Mouse (Mus musculus) MEL (cell line): ENCODE measurements around the gene Vwa8. TPM values are rescaled to one million over a fixed set of nuclear protein-coding genes. Genes with fewer than 3 reads are reported as not detected.

Experiments
- DNase-seq: peaks from one replicate; pipeline ENCODE4 v3.0.0; 2011; ENCODE audit warnings: low read depth, low spot score
- H3K27ac ChIP-seq: 2 replicates; pipeline ENCODE4 v1.5.1; 2012; ENCODE audit warnings: low read depth, mild to moderate bottlenecking, control low read depth, low read length, moderate library complexity; ENCODE audit not compliant: control insufficient read depth
- H3K27me3 ChIP-seq, 2 experiments: fragments of 150-350 bp in 1 of 2; sonication (generic) in 1 of 2; 2 replicates each; pipeline ENCODE4 v1.6.1; 2012; ENCODE audit warnings: low read length in 2 of 2, mild to moderate bottlenecking in 2 of 2, improper control_type of control experiment in 1 of 2, moderate library complexity in 1 of 2; ENCODE audit not compliant: insufficient read depth in 2 of 2, control insufficient read depth in 1 of 2
- H3K36me3 ChIP-seq, 2 experiments: 2 replicates each; pipeline ENCODE4 v1.6.1; 2012 to 2014; ENCODE audit warnings: low read length in 2 of 2, improper control_type of control experiment in 1 of 2, inconsistent platforms in 1 of 2, mild to moderate bottlenecking in 1 of 2; ENCODE audit not compliant: insufficient read depth in 2 of 2, control insufficient read depth in 1 of 2
- H3K4me1 ChIP-seq, 2 experiments: fragments of 150-350 bp in 1 of 2; sonication (generic) in 1 of 2; 2 replicates each; pipeline ENCODE4 v1.6.1; 2012; ENCODE audit warnings: low read length in 2 of 2, improper control_type of control experiment in 1 of 2, mild to moderate bottlenecking in 1 of 2; ENCODE audit not compliant: insufficient read depth in 2 of 2, control insufficient read depth in 1 of 2
- H3K4me3 ChIP-seq, 2 experiments: fragments of 150-350 bp in 1 of 2; sonication (generic) in 1 of 2; 2 replicates each; pipeline ENCODE4 v1.5.1; 2012; ENCODE audit warnings: low read depth in 2 of 2, low read length in 2 of 2, mild to moderate bottlenecking in 2 of 2, moderate library complexity in 2 of 2, control low read depth in 1 of 2, improper control_type of control experiment in 1 of 2; ENCODE audit not compliant: control insufficient read depth in 1 of 2, insufficient read depth in 1 of 2
- H3K79me2 ChIP-seq: 2 replicates; pipeline ENCODE4 v1.6.1; 2012; ENCODE audit warnings: mild to moderate bottlenecking, low read length, moderate library complexity; ENCODE audit not compliant: control insufficient read depth, poor library complexity, insufficient read depth
- H3K9ac ChIP-seq: 2 replicates; pipeline ENCODE4 v1.6.1; 2012; ENCODE audit warnings: low read depth, mild to moderate bottlenecking, control low read depth, low read length, moderate library complexity; ENCODE audit not compliant: control insufficient read depth, poor library complexity, severe bottlenecking
- H3K9me3 ChIP-seq: fragments of 150-350 bp; sonication (generic); replicated peaks from 2 replicates; pipeline ENCODE4 v1.6.1; 2012; ENCODE audit warnings: mild to moderate bottlenecking, low read length, improper control_type of control experiment, moderate library complexity; ENCODE audit not compliant: insufficient read depth
- BHLHE40 ChIP-seq: IDR thresholded peaks from 2 replicates; pipeline ENCODE4 v1.6.1; 2012; ENCODE audit warnings: low read depth, mild to moderate bottlenecking, inconsistent platforms, low read length, improper control_type of control experiment, borderline replicate concordance
- CTCF ChIP-seq, 3 experiments: IDR thresholded peaks in 2 of 3; conservative IDR thresholded peaks in 1 of 3; 2 replicates each; pipeline ENCODE4 v1.5.1; 2011 to 2012; ENCODE audit warnings: low read length in 3 of 3, low read depth in 2 of 3, mild to moderate bottlenecking in 2 of 3, improper control_type of control experiment in 1 of 3, inconsistent platforms in 1 of 3, mixed read lengths in 1 of 3, moderate library complexity in 1 of 3; ENCODE audit not compliant: control insufficient read depth in 1 of 3, insufficient read depth in 1 of 3, poor library complexity in 1 of 3, severe bottlenecking in 1 of 3
- GATA1 ChIP-seq: IDR thresholded peaks from 2 replicates; pipeline ENCODE4 v1.6.1; 2011; ENCODE audit warnings: low read depth, low read length, improper control_type of control experiment
- HCFC1 ChIP-seq: IDR thresholded peaks from 2 replicates; pipeline ENCODE4 v1.6.1; 2012; ENCODE audit warnings: low read depth, mild to moderate bottlenecking, inconsistent platforms, low read length, improper control_type of control experiment, moderate library complexity
- KAT2A ChIP-seq: conservative IDR thresholded peaks from 2 replicates; pipeline ENCODE4 v1.6.1; 2012; ENCODE audit warnings: low read depth, low read length, improper control_type of control experiment, inconsistent platforms
- MAFK ChIP-seq: IDR thresholded peaks from 2 replicates; pipeline ENCODE4 v1.6.1; 2011; ENCODE audit warnings: low read depth, mild to moderate bottlenecking, low read length, improper control_type of control experiment, borderline replicate concordance
- MAX ChIP-seq: IDR thresholded peaks from 2 replicates; pipeline ENCODE4 v1.6.1; 2011; ENCODE audit warnings: low read length, improper control_type of control experiment
- MXI1 ChIP-seq: IDR thresholded peaks from 2 replicates; pipeline ENCODE4 v1.6.1; 2011; ENCODE audit warnings: mild to moderate bottlenecking, low read depth, low read length, improper control_type of control experiment
- MYC ChIP-seq: IDR thresholded peaks from 2 replicates; pipeline ENCODE4 v1.6.1; 2011; ENCODE audit warnings: low read depth, mild to moderate bottlenecking, low read length, improper control_type of control experiment, moderate library complexity
- NRF1 ChIP-seq: IDR thresholded peaks from 2 replicates; pipeline ENCODE4 v1.6.1; 2014; ENCODE audit warnings: low read depth, mild to moderate bottlenecking, inconsistent platforms, low read length, improper control_type of control experiment, moderate library complexity; ENCODE audit not compliant: poor library complexity, insufficient read depth, severe bottlenecking
- POLR2A ChIP-seq, 2 experiments: IDR thresholded peaks; 2 replicates each; pipeline ENCODE4 v1.6.1; 2011 to 2012; ENCODE audit warnings: low read length in 2 of 2, mild to moderate bottlenecking in 2 of 2, control low read depth in 1 of 2, improper control_type of control experiment in 1 of 2, low read depth in 1 of 2, moderate library complexity in 1 of 2; ENCODE audit not compliant: control insufficient read depth in 1 of 2, insufficient read depth in 1 of 2, poor library complexity in 1 of 2
- RAD21 ChIP-seq: IDR thresholded peaks from 2 replicates; pipeline ENCODE4 v1.6.1; 2011; ENCODE audit warnings: mild to moderate bottlenecking, low read depth, low read length, improper control_type of control experiment
- SIN3A ChIP-seq: IDR thresholded peaks from 2 replicates; pipeline ENCODE4 v1.6.1; 2012; ENCODE audit warnings: low read length, improper control_type of control experiment, inconsistent platforms
- TBP ChIP-seq: IDR thresholded peaks from 2 replicates; pipeline ENCODE4 v1.8.0; 2011; ENCODE audit warnings: low read depth, low read length, improper control_type of control experiment
- TCF12 ChIP-seq: IDR thresholded peaks from 2 replicates; pipeline ENCODE4 v1.6.1; 2014; ENCODE audit warnings: low read depth, mild to moderate bottlenecking, inconsistent platforms, low read length, improper control_type of control experiment, moderate library complexity
- UBTF ChIP-seq: IDR thresholded peaks from 2 replicates; pipeline ENCODE4 v1.6.1; 2012; ENCODE audit warnings: low read depth, mild to moderate bottlenecking, inconsistent platforms, low read length, improper control_type of control experiment, moderate library complexity, borderline replicate concordance; ENCODE audit not compliant: insufficient read depth
- USF1 ChIP-seq: IDR thresholded peaks from 2 replicates; pipeline ENCODE4 v1.6.1; 2014; ENCODE audit warnings: low read depth, mild to moderate bottlenecking, inconsistent platforms, low read length, improper control_type of control experiment, moderate library complexity
- USF2 ChIP-seq, 2 experiments: IDR thresholded peaks; 2 replicates each; pipeline ENCODE4 v1.6.1; 2011 to 2012; ENCODE audit warnings: improper control_type of control experiment in 2 of 2, low read length in 2 of 2, borderline replicate concordance in 1 of 2, inconsistent platforms in 1 of 2, low read depth in 1 of 2, mild to moderate bottlenecking in 1 of 2; ENCODE audit not compliant: insufficient read depth in 1 of 2
- ZKSCAN1 ChIP-seq: IDR thresholded peaks from 2 replicates; pipeline ENCODE4 v1.6.1; 2012; ENCODE audit warnings: low read depth, mild to moderate bottlenecking, inconsistent platforms, low read length, improper control_type of control experiment, moderate library complexity
- polyA plus RNA-seq, 2 experiments: library from polyadenylated mRNA; stranded (reverse) in 1 of 2; unstranded in 1 of 2; fragments of >175 nt in 1 of 2; fragments of >200 nt in 1 of 2; gene quantifications; 2 replicates each; pipeline versions ENCODE4 v1.2.1 to v1.2.4; 2012; ENCODE audit warnings: low replicate concordance in 2 of 2, low read depth in 1 of 2; ENCODE audit not compliant: insufficient read length in 2 of 2, insufficient read depth in 1 of 2, missing spikeins in 1 of 2
- total RNA-seq: library from RNA; depleted of rRNA; stranded (reverse); fragments of 300-350 nt; gene quantifications from 2 replicates; pipeline ENCODE4 v1.2.3, GENCODE M21; 2012; rRNA removed

Gene Vwa8
- total RNA-seq: 12.4 and 13.0 TPM in 2 replicates
- 10 to 100 TPM in 1 of 2 experiments, not detected in 1; 19.6 TPM for polyA plus RNA-seq

DNA sequence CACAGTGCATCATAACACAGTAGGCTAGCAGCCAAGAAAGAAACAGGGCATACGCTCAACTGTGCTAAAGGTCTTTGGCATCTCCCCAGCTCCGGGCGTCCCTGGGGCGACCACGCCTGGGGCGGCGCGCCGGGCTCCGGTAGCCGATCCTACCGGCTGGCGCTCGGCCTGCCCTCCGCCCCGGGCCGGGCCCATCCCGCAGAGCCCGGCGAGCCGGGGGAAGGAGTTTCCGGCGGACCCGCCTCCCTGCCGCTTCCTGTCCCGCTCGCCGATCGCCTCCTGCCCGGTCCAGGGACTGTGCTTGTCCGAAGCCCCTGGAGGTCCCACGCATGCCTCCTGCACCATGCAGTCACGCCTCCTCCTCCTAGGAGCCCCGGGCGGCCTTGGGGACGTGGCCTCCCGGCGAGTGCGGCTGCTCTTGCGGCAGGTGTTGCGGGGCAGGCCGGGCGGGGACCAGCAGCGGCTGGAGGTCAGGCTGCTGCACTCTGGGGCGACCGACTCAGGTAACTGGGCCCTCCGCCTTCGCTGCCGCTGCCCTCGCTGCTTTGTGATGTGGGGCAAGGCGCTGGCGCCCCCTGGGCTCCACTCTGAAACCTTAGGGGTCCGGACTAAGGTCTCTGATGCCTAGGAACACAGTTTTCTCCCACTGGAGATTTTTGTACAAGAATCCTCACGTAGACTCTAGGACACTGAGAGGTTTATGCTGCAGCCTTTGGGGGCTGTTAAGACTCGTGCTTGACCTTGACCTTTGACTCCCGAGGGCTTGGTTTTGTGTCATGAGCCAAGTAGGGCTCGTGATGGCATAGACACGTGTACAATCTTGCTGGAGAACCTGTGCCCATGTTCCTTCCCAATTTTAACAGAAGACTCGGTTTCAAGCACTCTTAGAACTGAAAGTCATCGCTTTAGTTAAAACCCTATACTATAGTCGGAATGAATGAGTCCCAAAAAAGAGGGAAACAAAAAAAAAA, at the start of gene Vwa8:
Gene Vwa8 (plus strand): TSS at position 112 of the 971 bp plus-strand sequence.
- TF ChIP-seq TCF12: peak; percentile 39; the same call in 1 of the 2 replicates
- TF ChIP-seq TBP: 0 out of 2 replicates have a peak, but pooled peaks have one; percentile 18
- no peak for TF ChIP-seq GATA1
- no peak for TF ChIP-seq MAFK
- TF ChIP-seq RAD21: no peak
- TF ChIP-seq MAX: peak; percentile 74
- peak; percentile 44; the same call in 1 of the 2 replicates for TF ChIP-seq NRF1
- TF ChIP-seq MXI1: peak; percentile 58
- peak; percentile 84; the same call in 1 of the 2 replicates for TF ChIP-seq MYC
- TF ChIP-seq POLR2A (IDR thresholded peaks at IDR 0.05; ENCODE audit: control insufficient read depth in 1 of 2, insufficient read depth in 1 of 2, low read depth in 1 of 2, low read length in 2 of 2, poor library complexity in 1 of 2): peak in 1 of 2 experiments; percentile 57; a peak in 1 of 4 replicates
- TF ChIP-seq USF2 (IDR thresholded peaks at IDR 0.05; ENCODE audit: borderline replicate concordance in 1 of 2, insufficient read depth in 1 of 2, low read depth in 1 of 2, low read length in 2 of 2): no peak
- TF ChIP-seq SIN3A: peak; percentile 26
- no peak for TF ChIP-seq ZKSCAN1
- TF ChIP-seq HCFC1: peak; percentile 79
- TF ChIP-seq UBTF: peak; percentile 99
- TF ChIP-seq USF1: peak; percentile 22; the same call in 1 of the 2 replicates
- TF ChIP-seq BHLHE40: no peak
- peak in 2 of 3 experiments; percentile 26 to 48; a peak in 3 of 6 replicates for TF ChIP-seq CTCF (IDR thresholded peaks at IDR 0.05 in 2 of 3, conservative IDR thresholded peaks at IDR 0.05 in 1 of 3; ENCODE audit: control insufficient read depth in 1 of 3, insufficient read depth in 1 of 3, low read depth in 2 of 3, low read length in 3 of 3, poor library complexity in 1 of 3, severe bottlenecking in 1 of 3)
- no peak for TF ChIP-seq KAT2A
- TF ChIP-seq, all 39 proteins: peak for 12
- peak within 1 kb of the TSS; percentile 59 for H3K27ac ChIP-seq
- H3K79me2 ChIP-seq: peaks cover 5% of the 10 kb centered on the region; the same call in 1 of the 2 replicates
- no peaks in the 10 kb centered on the region for H3K9me3 ChIP-seq
- peak within 1 kb of the TSS; percentile 81 for H3K9ac ChIP-seq
- H3K4me1 ChIP-seq: peaks cover 4 to 5% of the 10 kb centered on the region in 2 experiments; a peak in 2 of 4 replicates
- peaks cover 0 to 2% of the 10 kb centered on the region in 2 experiments; a peak in 1 of 4 replicates for H3K36me3 ChIP-seq
- peak; percentile 85 for DNase-seq
- H3K4me3 ChIP-seq: peak within 1 kb of the TSS; percentile 81 to 86
- no peaks in the 10 kb centered on the region for H3K27me3 ChIP-seq
